Mouse (Mus musculus): ENCODE measurements around the gene Cyp4a12a.
"Not testable (repeated sequence)": the region's sequence is repeated elsewhere in the genome, so short reads cannot be mapped to it uniquely, and the experiment has no call there.

DNA sequence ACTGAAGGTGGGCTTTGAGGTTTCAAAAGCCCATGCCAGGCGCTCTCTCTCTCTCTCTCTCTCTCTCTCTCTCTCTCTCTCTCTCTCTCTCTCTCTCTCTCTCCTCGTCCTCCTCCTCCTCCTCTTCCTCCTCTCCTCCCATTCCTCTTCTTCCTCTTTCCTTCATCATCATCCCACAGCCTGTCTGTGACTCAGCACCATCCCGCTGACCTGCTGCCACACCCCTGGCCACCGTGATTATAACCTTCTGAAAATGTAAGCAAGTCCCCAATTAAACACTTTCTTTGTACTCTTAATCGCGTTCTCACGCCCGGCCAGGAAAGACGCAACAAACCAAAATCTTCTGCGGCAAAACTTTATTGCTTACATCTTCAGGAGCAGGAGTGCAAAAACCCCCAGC, 18.1 kb upstream of the Cyp4a12a start:
- TF ChIP-seq CTCF (IDR thresholded peaks at IDR 0.05; ENCODE audit: extremely low read depth, insufficient read depth, insufficient read length, insufficient replicate concordance); POLR2A (IDR thresholded peaks at IDR 0.05; ENCODE audit: low read depth, low read length): not testable (repeated sequence)
